Mouse (Mus musculus) midbrain, embryonic 16.5 days (tissue): ENCODE results near the gene Snrnp40. TPM values are rescaled to one million over a fixed set of nuclear protein-coding genes. Genes with fewer than 3 reads are reported as not detected.

ENCODE experiments used
- polyA plus RNA-seq: library from polyadenylated mRNA; unstranded; fragments of >200 nt; fragmentation: Nextera tagmentation; extraction: Ambion mirVana; gene quantifications from 2 replicates; pipeline ENCODE4 v1.2.1, GENCODE M21; 2015

Snrnp40 gene
- polyA plus RNA-seq, 1 experiment from 2014 or later, result 84.2 TPM

Other genes with a start within 250 kb of the Snrnp40 start
- gene Hcrtr1, start 220.8 kb upstream of the Snrnp40 start, polyA plus RNA-seq, result 3.9 and 6.6 TPM in 2 replicates
- 4.3 and 4.6 TPM in 2 replicates for gene Tinagl1, start 185.0 kb upstream of the Snrnp40 start, polyA plus RNA-seq
- gene Gm853, start 137.7 kb upstream of the Snrnp40 start, polyA plus RNA-seq, result 0.24 TPM in 1 of 2 replicates, not detected in the other
- gene Serinc2, start 80.9 kb upstream of the Snrnp40 start, polyA plus RNA-seq, result 29.6 and 39.9 TPM in 2 replicates
- gene Fabp3, start 51.5 kb upstream of the Snrnp40 start, polyA plus RNA-seq, result 257 and 308 TPM in 2 replicates
- 1.1 and 1.5 TPM in 2 replicates for gene Gm10570, start 51.5 kb upstream of the Snrnp40 start, polyA plus RNA-seq
- 85.9 and 91.3 TPM in 2 replicates for gene Zcchc17, start 189 bp upstream of the Snrnp40 start, polyA plus RNA-seq
- gene Nkain1, start 214.0 kb downstream of the Snrnp40 start, polyA plus RNA-seq, result 7.2 and 9.1 TPM in 2 replicates